Mouse (Mus musculus): ENCODE data around the gene Eya2.
A peak's percentile ranks its signal among the peaks of the same experiment; 100 is the strongest.
"Not testable (repeated sequence)": the region's sequence is repeated elsewhere in the genome, so short reads cannot be mapped to it uniquely, and the experiment has no call there.

Gene Eya2

GRCm38 (mm10) chr2:165778927-165779326 is 184.1 kb downstream of the Eya2 start:
- DNase-seq (ENCODE audit: low spot score in 2 of 2), result peak; percentile 53 to 66

DNA sequence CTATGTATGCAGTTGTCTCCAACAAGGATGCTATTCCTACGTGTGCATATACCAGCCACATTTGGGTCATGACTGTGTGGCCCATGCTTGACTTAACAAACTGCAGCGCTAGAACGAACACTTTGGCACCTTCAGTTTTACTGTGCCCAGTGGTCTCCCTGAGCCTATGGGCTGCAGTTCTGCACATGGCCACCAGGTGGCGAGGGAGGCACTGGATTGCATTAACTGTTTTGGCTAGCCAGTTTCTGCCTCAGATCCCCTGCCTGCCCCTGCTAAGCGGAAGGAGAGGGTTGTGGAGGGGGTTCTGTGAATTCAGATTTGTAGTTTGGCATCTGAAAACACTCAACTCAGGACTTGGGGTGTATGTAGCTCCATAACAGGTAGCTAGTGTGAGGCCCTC is 187.5 kb downstream of the Eya2 start:
- DNase-seq (ENCODE audit: low spot score in 2 of 2), result peak; percentile 66 to 76

DNA sequence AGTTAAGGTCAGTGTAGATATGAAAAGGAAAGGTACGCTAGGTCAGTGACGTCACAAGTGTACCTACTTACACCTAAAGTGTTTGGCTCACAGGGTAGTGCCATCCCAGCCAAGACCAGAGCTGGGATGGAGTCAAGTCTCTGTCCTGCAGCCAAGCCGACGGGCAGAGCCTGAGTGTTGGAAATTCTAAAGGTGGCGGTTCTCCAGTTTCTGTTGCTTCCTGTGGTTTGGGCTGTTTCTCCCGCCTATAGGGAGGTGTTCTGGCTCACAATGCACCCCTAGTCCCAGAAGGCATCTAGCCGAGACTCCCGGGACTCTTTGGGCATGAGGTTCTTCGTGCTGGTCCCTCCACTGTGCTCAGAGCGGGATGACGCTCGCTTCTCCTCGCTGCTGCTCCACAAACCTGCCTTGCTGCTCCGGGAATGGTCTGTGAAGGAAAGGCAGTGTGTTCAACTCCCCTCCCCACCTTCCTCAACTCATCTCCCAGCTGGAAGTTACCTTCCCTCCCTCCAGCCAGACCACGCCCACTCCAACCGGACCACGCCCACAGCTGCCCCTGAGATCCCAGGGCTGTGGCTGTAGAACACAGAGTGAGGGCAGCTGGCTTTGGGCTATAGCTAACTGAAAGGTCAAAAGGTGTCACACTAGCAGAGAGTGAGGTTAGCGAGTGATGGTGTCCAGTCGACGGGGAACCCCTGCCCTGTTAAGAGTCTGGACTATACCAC is 190.6 kb downstream of the Eya2 start:
- no peak for DNase-seq (ENCODE audit: low spot score in 2 of 2)

DNA sequence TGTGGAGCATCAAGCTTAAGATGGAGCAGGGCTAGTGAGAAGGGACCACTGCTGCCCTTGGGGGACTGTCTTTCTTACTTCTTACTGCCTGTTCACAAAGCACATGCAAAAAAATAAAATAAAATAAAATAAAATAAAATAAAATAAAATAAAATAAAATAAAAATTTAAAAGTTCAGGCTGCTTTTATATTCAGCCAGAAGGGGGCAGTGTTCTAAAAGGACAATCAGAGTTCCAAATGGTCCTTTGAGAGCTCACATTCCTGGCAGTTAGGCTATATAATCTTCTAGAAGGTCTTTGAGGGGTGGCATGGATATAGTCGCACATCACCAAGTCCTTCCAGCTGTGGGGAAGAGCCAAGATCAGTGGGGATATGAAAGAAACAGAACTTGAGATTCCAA is 191.6 kb downstream of the Eya2 start:
- no peak for DNase-seq (ENCODE audit: low spot score in 2 of 2)

DNA sequence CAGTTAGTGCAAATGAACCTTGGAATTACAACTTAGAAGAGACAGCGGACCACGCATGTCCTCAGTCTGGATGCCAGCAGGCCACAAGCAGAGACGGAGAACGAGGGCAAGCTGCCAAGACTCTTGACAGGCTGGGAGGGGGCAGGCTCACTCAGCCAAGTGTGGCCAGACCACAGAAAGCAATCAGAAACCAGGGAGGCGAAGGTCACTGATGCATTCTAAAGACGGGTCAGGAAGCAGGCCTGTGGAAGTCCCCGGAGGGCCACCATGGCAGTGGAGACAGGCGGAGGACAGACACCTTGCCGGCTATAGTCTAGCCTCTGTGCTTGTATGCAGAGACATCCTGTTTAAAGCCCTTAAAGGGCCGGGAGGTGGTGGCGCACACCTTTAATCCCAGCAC is 193.2 kb downstream of the Eya2 start:
- DNase-seq (ENCODE audit: low spot score in 2 of 2), result peak in 1 of 2 experiments; percentile 45

GRCm38 (mm10) chr2:165788796-165789195 is 194.0 kb downstream of the Eya2 start:
- no peak for DNase-seq (ENCODE audit: low spot score in 2 of 2)

- no peak for DNase-seq (ENCODE audit: low spot score in 2 of 2)
Observed at GRCm38 (mm10) chr2:165789667-165790066, 194.8 kb downstream of the Eya2 start.

- DNase-seq (ENCODE audit: low spot score in 2 of 2), result no peak
Observed at GRCm38 (mm10) chr2:165791026-165791425, 196.2 kb downstream of the Eya2 start.

GRCm38 (mm10) chr2:165791657-165792056 is 196.8 kb downstream of the Eya2 start:
- peak; percentile 53 to 67 for DNase-seq (ENCODE audit: low spot score in 2 of 2)

GRCm38 (mm10) chr2:165792431-165793282 is 197.8 kb downstream of the Eya2 start:
- peak; percentile 60 to 71 for DNase-seq (ENCODE audit: low spot score in 2 of 2)

GRCm38 (mm10) chr2:165793283-165793638 is 198.4 kb downstream of the Eya2 start:
- DNase-seq (ENCODE audit: low spot score in 2 of 2), result peak; percentile 56 to 59

GRCm38 (mm10) chr2:165797876-165798275 is 203.0 kb downstream of the Eya2 start:
- no peak for DNase-seq (ENCODE audit: low spot score in 2 of 2)

- DNase-seq (ENCODE audit: low spot score in 2 of 2), result not testable (repeated sequence)
Observed at GRCm38 (mm10) chr2:165800174-165800573, 205.3 kb downstream of the Eya2 start.

GRCm38 (mm10) chr2:165808179-165808975 is 213.5 kb downstream of the Eya2 start:
- DNase-seq (ENCODE audit: low spot score in 2 of 2), result no peak

DNA sequence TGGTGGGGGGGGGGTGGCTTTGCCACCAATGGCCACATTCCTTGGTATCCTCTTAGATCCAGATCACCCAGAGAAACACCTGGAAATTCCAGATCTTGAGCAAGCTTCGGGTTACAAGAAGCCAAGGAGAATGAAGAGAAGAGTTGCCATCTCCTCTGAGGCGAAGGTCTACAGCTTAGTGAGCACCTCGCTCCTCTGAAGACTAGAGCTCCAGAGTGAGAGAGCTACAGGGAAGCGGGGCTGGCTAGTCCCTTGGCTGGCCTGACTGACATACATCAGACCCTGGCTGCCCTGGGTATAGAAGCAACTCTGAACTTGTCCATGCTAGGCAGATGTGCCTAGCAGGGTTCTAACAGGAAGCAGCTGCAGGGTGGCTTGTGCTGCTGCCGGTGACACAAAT is 214.3 kb downstream of the Eya2 start:
- no peak for DNase-seq (ENCODE audit: low spot score in 2 of 2)

DNA sequence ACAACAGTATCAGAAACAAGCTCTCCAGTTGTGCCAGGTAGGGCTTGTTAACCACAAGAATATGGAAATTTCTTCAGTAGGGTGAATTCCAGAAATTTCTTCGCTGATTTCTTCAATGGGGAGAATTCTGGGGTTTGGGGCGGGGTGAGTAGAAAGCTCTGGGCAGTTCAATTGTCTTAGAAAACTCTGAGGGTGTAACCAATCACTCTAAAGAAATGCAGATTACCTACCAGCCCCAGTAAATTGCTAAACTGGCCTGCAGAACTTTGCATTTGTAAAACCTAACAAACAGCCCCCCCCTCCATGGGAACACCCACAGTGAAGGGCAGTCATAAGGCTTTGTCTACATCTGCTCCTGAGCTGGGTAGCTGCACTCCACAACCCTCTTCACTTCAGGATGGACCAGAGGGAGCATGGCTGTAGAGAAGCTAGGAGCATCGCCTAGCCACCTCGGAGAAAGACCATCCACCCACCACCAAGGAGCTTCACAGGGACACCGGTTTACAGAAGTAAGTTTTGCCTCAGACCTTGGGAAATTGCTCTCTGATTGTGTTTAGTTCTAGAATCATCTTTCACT is 215.2 kb downstream of the Eya2 start:
- no peak for DNase-seq (ENCODE audit: low spot score in 2 of 2)

DNA sequence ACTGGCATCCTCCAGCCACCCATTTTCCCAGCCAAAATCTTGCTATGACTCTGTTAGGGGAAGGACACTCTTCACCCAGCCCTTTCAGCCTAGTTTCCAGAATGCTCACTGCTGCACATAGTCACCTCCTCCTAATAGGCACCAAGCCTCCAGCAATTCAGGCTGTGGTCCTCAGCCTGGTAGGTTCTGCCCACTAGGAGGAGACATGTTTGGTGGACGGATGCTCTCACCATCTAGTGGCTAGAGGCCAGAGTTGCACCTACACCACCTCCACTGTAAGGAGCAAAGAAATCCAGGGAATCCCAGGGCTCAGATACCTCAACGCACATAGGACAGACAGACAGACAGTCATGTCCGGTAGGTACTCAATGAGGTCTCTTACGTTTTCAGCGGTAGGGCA is 216.7 kb downstream of the Eya2 start:
- peak; percentile 49 to 59 for DNase-seq (ENCODE audit: low spot score in 2 of 2)

GRCm38 (mm10) chr2:165812889-165813288 is 218.1 kb downstream of the Eya2 start:
- no peak for DNase-seq (ENCODE audit: low spot score in 2 of 2)

- no peak for DNase-seq (ENCODE audit: low spot score in 2 of 2)
Observed at GRCm38 (mm10) chr2:165815103-165815880, 220.5 kb downstream of the Eya2 start.

DNA sequence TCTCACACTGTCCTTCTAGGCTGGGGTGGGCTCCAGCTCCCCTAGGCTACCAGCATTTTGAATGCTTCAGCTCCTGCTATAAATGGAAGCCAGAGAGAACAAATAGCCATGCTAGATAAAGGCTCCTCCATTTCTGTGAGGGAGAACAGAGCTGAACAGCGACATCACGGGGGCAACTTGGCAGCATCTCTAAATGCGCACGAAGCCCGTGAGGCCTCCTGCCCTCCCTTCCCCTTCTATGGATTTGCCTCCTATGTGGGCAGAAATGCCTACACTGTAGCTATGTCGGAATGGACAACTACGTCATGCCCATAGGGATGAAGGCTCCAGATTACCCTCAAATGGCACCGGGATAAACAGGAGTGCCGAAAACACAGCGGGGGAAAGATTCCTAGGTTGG is 222.6 kb downstream of the Eya2 start:
- DNase-seq (ENCODE audit: low spot score in 2 of 2), result no peak

- no peak for DNase-seq (ENCODE audit: low spot score in 2 of 2)
Observed at GRCm38 (mm10) chr2:165818570-165818969, 223.7 kb downstream of the Eya2 start.
